Mouse (Mus musculus) CH12.LX (cell line): ENCODE data around the gene Fxyd2. TPM values are rescaled to one million over a fixed set of nuclear protein-coding genes. Genes with fewer than 3 reads are reported as not detected.

Experiments used
- DNase-seq: peaks from one replicate; pipeline ENCODE4 v3.0.0-alpha.2; 2013; ENCODE audit errors: extremely low read depth
- H3K27ac ChIP-seq: 2 replicates; pipeline ENCODE4 v1.5.1; 2012; ENCODE audit warnings: low read depth, mild to moderate bottlenecking, control low read depth, moderate library complexity; ENCODE audit not compliant: insufficient read depth
- H3K27me3 ChIP-seq: replicated peaks from 2 replicates; pipeline ENCODE3; 2012; ENCODE audit warnings: inconsistent platforms
- H3K36me3 ChIP-seq, 2 experiments: replicated peaks in 1 of 2; 2 replicates each; pipeline versions ENCODE3 to v1.6.1; 2012; ENCODE audit warnings: inconsistent platforms in 1 of 2, low read length in 1 of 2, mild to moderate bottlenecking in 1 of 2, mixed read lengths in 1 of 2, moderate library complexity in 1 of 2; ENCODE audit not compliant: control insufficient read depth in 1 of 2, insufficient read depth in 1 of 2
- H3K4me1 ChIP-seq, 2 experiments: 2 replicates each; pipeline ENCODE4 v1.6.1; 2012; ENCODE audit warnings: inconsistent platforms in 1 of 2, moderate library complexity in 1 of 2; ENCODE audit not compliant: insufficient read depth in 2 of 2, control insufficient read depth in 1 of 2
- H3K4me2 ChIP-seq: 2 replicates; pipeline ENCODE4 v1.6.1; 2012; ENCODE audit warnings: low read depth, mild to moderate bottlenecking, control low read depth; ENCODE audit not compliant: poor library complexity, insufficient read depth, severe bottlenecking
- H3K4me3 ChIP-seq, 3 experiments: fragments of 150-350 bp in 1 of 3; sonication (generic) in 1 of 3; replicated peaks in 1 of 3; 2 replicates each; pipeline versions ENCODE3 to v1.5.1; 2011 to 2012; ENCODE audit warnings: low read depth in 2 of 3, low read length in 2 of 3, mild to moderate bottlenecking in 2 of 3, moderate library complexity in 2 of 3, control low read depth in 1 of 3, improper control_type of control experiment in 1 of 3, inconsistent platforms in 1 of 3, mixed read lengths in 1 of 3; ENCODE audit not compliant: poor library complexity in 1 of 3
- H3K79me2 ChIP-seq: replicated peaks from 2 replicates; pipeline ENCODE4 v1.6.1; 2012; ENCODE audit warnings: mild to moderate bottlenecking, moderate library complexity; ENCODE audit not compliant: control insufficient read depth, poor library complexity, insufficient read depth, severe bottlenecking; ENCODE audit errors: extremely low read depth
- H3K9ac ChIP-seq: 2 replicates; pipeline ENCODE4 v1.6.1; 2012; ENCODE audit warnings: low read depth, mild to moderate bottlenecking, control low read depth, moderate library complexity; ENCODE audit not compliant: insufficient read depth
- H3K9me3 ChIP-seq: replicated peaks from 2 replicates; pipeline ENCODE3; 2012; ENCODE audit warnings: low read length, inconsistent platforms, mixed read lengths
- CHD2 ChIP-seq: IDR thresholded peaks from 2 replicates; pipeline ENCODE4 v1.6.1; 2011; ENCODE audit warnings: low read length, improper control_type of control experiment
- E2F4 ChIP-seq: IDR thresholded peaks from 2 replicates; pipeline ENCODE4 v1.6.1; 2011; ENCODE audit warnings: low read depth, low read length, improper control_type of control experiment; ENCODE audit not compliant: insufficient replicate concordance
- EP300 ChIP-seq: IDR thresholded peaks from 2 replicates; pipeline ENCODE4 v1.6.1; 2011; ENCODE audit warnings: low read length, improper control_type of control experiment
- ETS1 ChIP-seq: conservative IDR thresholded peaks from 2 replicates; pipeline ENCODE4 v1.6.1; 2012; ENCODE audit warnings: low read depth, mild to moderate bottlenecking, inconsistent platforms, low read length, improper control_type of control experiment, moderate library complexity
- IRF4 ChIP-seq: IDR thresholded peaks from 2 replicates; pipeline ENCODE4 v1.6.1; 2014; ENCODE audit warnings: low read depth, mild to moderate bottlenecking, inconsistent platforms, low read length, improper control_type of control experiment
- JUN ChIP-seq: IDR thresholded peaks from 2 replicates; pipeline ENCODE4 v1.6.1; 2011; ENCODE audit warnings: low read depth, mild to moderate bottlenecking, low read length, improper control_type of control experiment, moderate library complexity; ENCODE audit not compliant: insufficient read depth
- KAT2A ChIP-seq: IDR thresholded peaks from 2 replicates; pipeline ENCODE4 v1.6.1; 2012; ENCODE audit warnings: low read length, improper control_type of control experiment, inconsistent platforms; ENCODE audit not compliant: insufficient replicate concordance
- MAFK ChIP-seq: IDR thresholded peaks from 2 replicates; pipeline ENCODE4 v1.6.1; 2011; ENCODE audit warnings: low read length, improper control_type of control experiment; ENCODE audit not compliant: insufficient replicate concordance
- MAZ ChIP-seq: IDR thresholded peaks from 2 replicates; pipeline ENCODE4 v1.6.1; 2012; ENCODE audit warnings: low read depth, mild to moderate bottlenecking, inconsistent platforms, low read length, improper control_type of control experiment, moderate library complexity
- MEF2A ChIP-seq: IDR thresholded peaks from 2 replicates; pipeline ENCODE4 v1.6.1; 2014; ENCODE audit warnings: low read depth, mild to moderate bottlenecking, inconsistent platforms, low read length, improper control_type of control experiment, borderline replicate concordance
- PAX5 ChIP-seq: IDR thresholded peaks from 2 replicates; pipeline ENCODE4 v1.6.1; 2012; ENCODE audit warnings: low read length, inconsistent platforms, mixed read lengths
- RCOR1 ChIP-seq: conservative IDR thresholded peaks from 2 replicates; pipeline ENCODE4 v1.6.1; 2012; ENCODE audit warnings: low read depth, mild to moderate bottlenecking, inconsistent platforms, low read length, improper control_type of control experiment
- SIN3A ChIP-seq: IDR thresholded peaks from 2 replicates; pipeline ENCODE4 v1.6.1; 2012; ENCODE audit warnings: low read length, improper control_type of control experiment, inconsistent platforms
- TCF12 ChIP-seq: IDR thresholded peaks from 2 replicates; pipeline ENCODE4 v1.6.1; 2014; ENCODE audit warnings: low read depth, mild to moderate bottlenecking, inconsistent platforms, low read length, improper control_type of control experiment
- UBTF ChIP-seq: IDR thresholded peaks from 2 replicates; pipeline ENCODE4 v1.6.1; 2012; ENCODE audit warnings: low read depth, mild to moderate bottlenecking, inconsistent platforms, low read length, improper control_type of control experiment, moderate library complexity
- USF1 ChIP-seq: IDR thresholded peaks from 2 replicates; pipeline ENCODE4 v1.6.1; 2014; ENCODE audit warnings: low read depth, mild to moderate bottlenecking, inconsistent platforms, low read length, improper control_type of control experiment
- ZKSCAN1 ChIP-seq: IDR thresholded peaks from 2 replicates; pipeline ENCODE4 v1.6.1; 2012; ENCODE audit warnings: low read depth, inconsistent platforms, low read length, improper control_type of control experiment, borderline replicate concordance
- dilution Hi-C: fragments of 300-500 bp; cut with MboI; formaldehyde crosslinking; loops from 2 replicates; pipeline ENCODE4 v1.14.3; 2020; ENCODE audit warnings: low sequenced_read_pairs; ENCODE audit not compliant: extremely low pct_unique_long_range_greater_than_20kb, extremely low pct_ligation_motif_present
- in situ Hi-C: fragments of 300-500 bp; cut with MboI; formaldehyde crosslinking; loops from 3 replicates; pipeline ENCODE4 v1.14.3; 2019; ENCODE audit warnings: low sequenced_read_pairs, low pct_ligation_motif_present, low pct_unique_long_range_greater_than_20kb, mixed read lengths
- polyA plus RNA-seq: library from polyadenylated mRNA; unstranded; fragments of >175 nt; gene quantifications from 2 replicates; pipeline ENCODE4 v1.2.1, GENCODE M21; 2012; ENCODE audit warnings: low read depth; ENCODE audit not compliant: insufficient read length
- total RNA-seq, 2 experiments: library from RNA; depleted of rRNA; stranded (reverse); fragments of 300-350 nt in 1 of 2; fragments of >200 nt in 1 of 2; gene quantifications; 2 replicates each; pipeline ENCODE4 v1.2.3; 2012 to 2014

The Fxyd2 gene
- total and polyA plus RNA-seq, 3 experiments, result not detected

GRCm38 (mm10) chr9:45454889-45455610 lies 55.6 kb downstream of the Fxyd2 start:
- Histone ChIP-seq H3K9ac (no peak overlapping the region), H3K4me2 (no peak overlapping the region), H3K4me3 (no peak overlapping the region), H3K27me3 (no peaks in the 10 kb centered on the region), H3K4me1 (peaks cover 10 to 54% of the 10 kb centered on the region in 2 experiments), H3K9me3 (no peaks in the 10 kb centered on the region), H3K36me3 (no peaks in the 10 kb centered on the region), H3K79me2 (no peaks in the 10 kb centered on the region), H3K27ac (no peak overlapping the region)
- no peak for DNase-seq
- TF ChIP-seq KAT2A (no peak), IRF4 (no peak), MEF2A (no peak), UBTF (no peak), PAX5 (no peak), RCOR1 (no peak), JUN (no peak), ZKSCAN1 (no peak)
- in situ Hi-C loops (loop anchor here (5.0 kb wide), 1 partner anchor 32 kb away; no protein-coding TSS in a partner anchor), dilution Hi-C loops (no loop called here)

- no peaks in the 10 kb centered on the region for H3K9me3 ChIP-seq
- in situ Hi-C loops (no loop called here), dilution Hi-C loops (no loop called here)
- H3K9ac ChIP-seq, result no peak overlapping the region
- peaks cover 10 to 43% of the 10 kb centered on the region in 2 experiments for H3K4me1 ChIP-seq
- no peaks in the 10 kb centered on the region for H3K36me3 ChIP-seq
- H3K27ac ChIP-seq, result no peak overlapping the region
- peak overlapping the region; percentile 25 for H3K4me2 ChIP-seq
- H3K4me3 ChIP-seq, result no peak overlapping the region
- H3K27me3 ChIP-seq, result no peaks in the 10 kb centered on the region
- H3K79me2 ChIP-seq, result no peaks in the 10 kb centered on the region
- DNase-seq, result peak; percentile 52
- TF ChIP-seq SIN3A, result no peak
- TF ChIP-seq TCF12, result peak; percentile 40; the same call in 1 of the 2 replicates
- TF ChIP-seq CHD2, result peak; percentile 37; the same call in 1 of the 2 replicates
- peak; percentile 49; the same call in 1 of the 2 replicates for TF ChIP-seq ETS1
- TF ChIP-seq MAFK, result no peak
- no peak for TF ChIP-seq MAZ
- no peak for TF ChIP-seq RCOR1
- TF ChIP-seq USF1, result no peak
- TF ChIP-seq EP300, result peak; percentile 57; the same call in 1 of the 2 replicates
- 0 out of 2 replicates have a peak, but pooled peaks have one; percentile 64 for TF ChIP-seq E2F4
- TF ChIP-seq, all 38 proteins: peak for 5
These were observed 57.7 kb downstream of the Fxyd2 start for GRCm38 (mm10) chr9:45457200-45457599.
